Mouse (Mus musculus) right cerebral cortex, postnatal 36 days (tissue): ENCODE measurements around the gene Sfi1.
"Not testable (repeated sequence)": the region's sequence is repeated elsewhere in the genome, so short reads cannot be mapped to it uniquely, and the experiment has no call there.

Experiments
- DNase-seq, 2 experiments: peaks; one replicate each; pipeline ENCODE4 v3.0.0; 2022; ENCODE audit warnings: low spot score in 2 of 2, mixed read lengths in 1 of 2

Gene Sfi1

GRCm38 (mm10) chr11:3145359-3146165 lies 47.7 kb downstream of the Sfi1 start:
- DNase-seq: not testable (repeated sequence)

GRCm38 (mm10) chr11:3143984-3144383 lies 49.3 kb downstream of the Sfi1 start:
- DNase-seq: not testable (repeated sequence)

GRCm38 (mm10) chr11:3142413-3142812 lies 50.9 kb downstream of the Sfi1 start:
- DNase-seq: peak; percentile 86 to 90

- not testable (repeated sequence) for DNase-seq
Measured at GRCm38 (mm10) chr11:3140967-3141535, 52.2 kb downstream of the Sfi1 start.

- not testable (repeated sequence) for DNase-seq
Measured at GRCm38 (mm10) chr11:3138323-3138722, 54.9 kb downstream of the Sfi1 start.

- DNase-seq: not testable (repeated sequence)
Measured at GRCm38 (mm10) chr11:3137279-3137678, 56.0 kb downstream of the Sfi1 start.

- not testable (repeated sequence) for DNase-seq
Measured at GRCm38 (mm10) chr11:3135956-3136355, 57.3 kb downstream of the Sfi1 start.

- DNase-seq: not testable (repeated sequence)
Measured at GRCm38 (mm10) chr11:3135391-3135790, 57.9 kb downstream of the Sfi1 start.

- DNase-seq: not testable (repeated sequence)
Measured at GRCm38 (mm10) chr11:3133360-3133759, 59.9 kb downstream of the Sfi1 start.

GRCm38 (mm10) chr11:3132957-3133356 lies 60.3 kb downstream of the Sfi1 start:
- not testable (repeated sequence) for DNase-seq

- peak; percentile 85 to 88 for DNase-seq
Measured at GRCm38 (mm10) chr11:3132001-3132400, 61.3 kb downstream of the Sfi1 start.

- peak; percentile 85 for DNase-seq
Measured at GRCm38 (mm10) chr11:3129852-3130251, 63.4 kb downstream of the Sfi1 start.

- not testable (repeated sequence) for DNase-seq
Measured at GRCm38 (mm10) chr11:3129276-3129675, 64.0 kb downstream of the Sfi1 start.

- DNase-seq: not testable (repeated sequence)
Measured at GRCm38 (mm10) chr11:3127303-3127795, 65.9 kb downstream of the Sfi1 start.

GRCm38 (mm10) chr11:3126478-3127302 lies 66.6 kb downstream of the Sfi1 start:
- peak; percentile 98 to 99 for DNase-seq

GRCm38 (mm10) chr11:3125922-3126321 lies 67.3 kb downstream of the Sfi1 start:
- DNase-seq: not testable (repeated sequence)

- not testable (repeated sequence) for DNase-seq
Measured at GRCm38 (mm10) chr11:3124932-3125810, 68.1 kb downstream of the Sfi1 start.

GRCm38 (mm10) chr11:3114403-3114802 lies 78.9 kb downstream of the Sfi1 start:
- no peak for DNase-seq

- no peak for DNase-seq
Measured at GRCm38 (mm10) chr11:3106154-3106553, 87.1 kb downstream of the Sfi1 start.

- DNase-seq: no peak
Measured at GRCm38 (mm10) chr11:3105261-3105731, 88.0 kb downstream of the Sfi1 start.
